Comparison of ENCODE assay signal across 1 mouse cellular context in the genomic region with DNA sequence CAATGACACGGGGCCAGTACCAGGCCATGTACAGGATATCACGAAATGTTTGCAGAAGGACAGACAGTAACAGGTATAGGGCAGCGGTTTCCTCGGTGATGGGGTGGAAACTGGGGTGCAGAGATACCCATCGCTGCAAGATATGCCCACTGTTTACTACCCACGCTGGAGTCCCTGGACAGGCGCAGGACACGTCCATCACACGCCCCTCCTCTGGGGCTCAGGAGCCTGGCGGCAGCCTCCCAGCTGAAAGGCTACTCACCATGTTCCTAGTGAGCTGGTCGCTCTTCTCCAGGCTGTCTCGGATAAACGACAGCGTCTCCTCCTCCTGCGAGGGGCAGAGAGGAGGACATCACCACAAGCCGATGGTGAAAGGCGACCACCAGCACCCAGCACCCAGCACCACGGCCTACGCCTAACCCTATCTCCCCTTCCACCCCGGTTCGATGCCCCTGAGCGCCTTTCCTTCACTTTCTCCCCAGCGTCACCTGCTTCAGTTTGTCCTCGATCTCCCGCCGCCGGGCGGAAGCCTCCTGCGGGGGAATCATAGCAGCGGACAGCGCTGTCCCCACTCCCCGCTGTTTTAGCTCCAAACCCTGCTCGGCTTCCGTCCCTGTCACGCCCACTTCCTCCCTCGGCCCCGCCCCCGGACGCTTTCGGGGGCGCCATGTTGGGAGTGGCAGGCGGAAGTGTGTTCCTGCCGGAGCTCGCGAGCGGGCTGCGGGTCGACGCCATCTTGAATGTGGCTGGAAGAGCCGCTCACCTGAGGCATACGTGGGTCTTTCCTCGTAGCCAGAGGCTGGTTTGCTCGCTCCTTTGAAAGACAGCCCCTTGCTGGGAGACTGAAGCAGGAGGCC.
TF ChIP-seq lines count a peak whose summit lies in the region.

No protein-coding gene starts in this region.

TF ChIP-seq in CH12.LX, 34 proteins besides CTCF, POLR2A, EP300 and RAD21:
- TF ChIP-seq E2F4 (IDR thresholded peaks at IDR 0.05; ENCODE audit: insufficient replicate concordance, low read depth, low read length) (no peak), TCF12 (IDR thresholded peaks at IDR 0.05; ENCODE audit: low read depth, low read length) (peak; percentile 89), SIN3A (IDR thresholded peaks at IDR 0.05; ENCODE audit: low read length) (peak; percentile 97), GABPA (IDR thresholded peaks at IDR 0.05; ENCODE audit: insufficient replicate concordance, low read depth, low read length) (peak; percentile 63; the same call in 1 of the 2 replicates), ETS1 (conservative IDR thresholded peaks at IDR 0.05; ENCODE audit: low read depth, low read length) (no peak; the same call in 1 of the 2 replicates), JUN (IDR thresholded peaks at IDR 0.05; ENCODE audit: insufficient read depth, low read depth, low read length) (no peak), NELFE (IDR thresholded peaks at IDR 0.05; ENCODE audit: low read depth, low read length) (peak; percentile 71), TBP (conservative IDR thresholded peaks at IDR 0.05; ENCODE audit: low read depth, low read length) (0 out of 2 replicates have a peak, but pooled peaks have one; percentile 17), MAZ (IDR thresholded peaks at IDR 0.05; ENCODE audit: low read depth, low read length) (peak; percentile 62; the same call in 1 of the 2 replicates), IRF4 (IDR thresholded peaks at IDR 0.05; ENCODE audit: low read depth, low read length) (peak; percentile 67), JUND (conservative IDR thresholded peaks at IDR 0.05; ENCODE audit: low read depth, low read length) (no peak), SMC3 (IDR thresholded peaks at IDR 0.05; ENCODE audit: low read depth, low read length) (no peak), MXI1 (IDR thresholded peaks at IDR 0.05; ENCODE audit: low read depth, low read length) (peak; percentile 58), BHLHE40 (IDR thresholded peaks at IDR 0.05; ENCODE audit: low read depth, low read length) (peak; percentile 54; the same call in 1 of the 2 replicates), CHD1 (IDR thresholded peaks at IDR 0.05; ENCODE audit: low read depth, low read length) (no peak), ZNF384 (IDR thresholded peaks at IDR 0.05; ENCODE audit: low read depth, low read length) (peak; percentile 34; the same call in 1 of the 2 replicates), POLR2AphosphoS2 (IDR thresholded peaks at IDR 0.05; ENCODE audit: low read depth, low read length) (peak; percentile 48; the same call in 1 of the 2 replicates), MYC (IDR thresholded peaks at IDR 0.05; ENCODE audit: low read depth, low read length) (0 out of 2 replicates have a peak, but pooled peaks have one; percentile 12), USF2 (conservative IDR thresholded peaks at IDR 0.05; ENCODE audit: low read depth, low read length) (no peak), ELF1 (IDR thresholded peaks at IDR 0.05; ENCODE audit: low read depth, low read length) (peak; percentile 98), MAFK (IDR thresholded peaks at IDR 0.05; ENCODE audit: insufficient replicate concordance, low read length) (no peak), USF1 (IDR thresholded peaks at IDR 0.05; ENCODE audit: low read depth, low read length) (no peak), MEF2A (IDR thresholded peaks at IDR 0.05; ENCODE audit: borderline replicate concordance, low read depth, low read length) (peak; percentile 64; the same call in 1 of the 2 replicates), HCFC1 (IDR thresholded peaks at IDR 0.05; ENCODE audit: low read depth, low read length) (peak; percentile 100), CHD2 (IDR thresholded peaks at IDR 0.05; ENCODE audit: low read length) (peak; percentile 81), UBTF (IDR thresholded peaks at IDR 0.05; ENCODE audit: low read depth, low read length) (no peak), NRF1 (IDR thresholded peaks at IDR 0.05; ENCODE audit: low read depth, low read length) (peak; percentile 87), RCOR1 (conservative IDR thresholded peaks at IDR 0.05; ENCODE audit: low read depth, low read length) (peak; percentile 91; the same call in 1 of the 2 replicates), KAT2A (IDR thresholded peaks at IDR 0.05; ENCODE audit: insufficient replicate concordance, low read length) (peak; percentile 97), ZC3H11A (IDR thresholded peaks at IDR 0.05; ENCODE audit: low read depth, low read length) (no peak), ZKSCAN1 (IDR thresholded peaks at IDR 0.05; ENCODE audit: borderline replicate concordance, low read depth, low read length) (no peak), ZMIZ1 (IDR thresholded peaks at IDR 0.05; ENCODE audit: low read depth, low read length) (no peak), MAX (IDR thresholded peaks at IDR 0.05; ENCODE audit: low read length) (peak; percentile 65), PAX5 (IDR thresholded peaks at IDR 0.05; ENCODE audit: low read length) (no peak)
